Mouse (Mus musculus) liver, postnatal 0 days (tissue): ENCODE data around the gene Ywhab.

Experiments used
- CTCF ChIP-seq: sonication (generic); IDR thresholded peaks from 2 replicates; pipeline ENCODE4 v1.5.1; 2016; ENCODE audit warnings: antibody characterized with exemption, low read depth
- EP300 ChIP-seq: IDR thresholded peaks from 2 replicates; pipeline ENCODE4 v1.6.1; 2016; ENCODE audit warnings: antibody characterized with exemption, low read depth, mild to moderate bottlenecking

DNA sequence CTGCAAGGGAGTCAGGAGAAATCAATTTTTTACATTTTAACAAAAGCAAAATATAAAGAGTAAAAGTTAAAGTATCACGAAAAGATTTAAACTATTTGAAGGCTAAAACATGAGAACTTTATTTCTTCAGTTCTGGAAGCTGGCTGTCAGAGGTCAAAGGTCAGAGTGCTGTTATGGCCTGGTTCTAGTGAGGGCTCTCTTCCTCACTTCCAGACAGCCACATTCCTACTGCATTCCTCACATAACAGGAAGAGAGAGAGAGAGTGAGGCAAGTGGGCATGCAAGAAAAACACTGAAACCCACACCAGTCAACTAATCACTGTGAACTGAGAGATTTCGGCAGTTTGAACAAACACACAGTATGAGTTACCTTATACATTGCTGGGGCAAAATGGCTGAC, 20.7 kb upstream of the Ywhab start:
- no peak for TF ChIP-seq CTCF
- TF ChIP-seq EP300: no peak
